Comparison of ENCODE assay signal across 8 mouse cellular contexts in genomic region chr12:84038691-84039111, GRCm38 (mm10). TPM values are rescaled to one million over a fixed set of nuclear protein-coding genes. Genes with fewer than 3 reads are reported as not detected.
DNase-seq lines count a peak whose midpoint lies in the region; ATAC-seq lines count a peak whose summit lies in the region.
"Not testable (repeated sequence)": the region's sequence is repeated elsewhere in the genome, so short reads cannot be mapped to it uniquely, and the experiment has no call there.

TSS of gene Gm49366 (plus strand) at chr12:84038935.

- 6% methylated on average over 39 of the region's 39 CpGs for WGBS in hindbrain, embryonic 12.5 days
- WGBS in liver, embryonic 16.5 days (ENCODE audit: insufficient replicate concordance): 4% methylated on average over 39 of the region's 39 CpGs

- peak; percentile 46; the same call in 1 of the 2 replicates for ATAC-seq in hindbrain, embryonic 12.5 days (ENCODE audit: low FRiP score)
- ATAC-seq in liver, embryonic 16.5 days (ENCODE audit: low read depth): peak; percentile 72

- DNase-seq in R1 (ENCODE audit: low read depth, low spot score): peak; percentile 86
- peak; percentile 60 to 65 for DNase-seq in cerebellum, postnatal 25 days
- DNase-seq in frontal cortex, postnatal 25 days (ENCODE audit: low spot score in 2 of 2): peak; percentile 8 to 27
- peak; percentile 62 to 72 for DNase-seq in kidney, postnatal 4 days
- peak; percentile 40 for DNase-seq in neural tube, embryonic 10.5 days (ENCODE audit: extremely low spot score, low spot score)
- DNase-seq in testis, postnatal 10 days (ENCODE audit: low spot score): peak; percentile 61

- peak within 1 kb of the TSS; percentile 42 for H3K4me3 ChIP-seq in hindbrain, embryonic 12.5 days
- H3K4me3 ChIP-seq in liver, embryonic 16.5 days (ENCODE audit: low read depth, low read length): peak within 1 kb of the TSS; percentile 54

- H3K9me3 ChIP-seq in hindbrain, embryonic 12.5 days (replicated peaks): peaks cover 12% of the 10 kb centered on the region
- H3K9me3 ChIP-seq in liver, embryonic 16.5 days (replicated peaks; ENCODE audit: control insufficient read depth, low read length): not testable (repeated sequence)

- H3K36me3 ChIP-seq in hindbrain, embryonic 12.5 days; liver, embryonic 16.5 days (ENCODE audit: control insufficient read depth, insufficient read depth): not testable (repeated sequence)

- not testable (repeated sequence) for H3K27ac ChIP-seq in hindbrain, embryonic 12.5 days
- peak within 1 kb of the TSS; percentile 41; the same call in 1 of the 2 replicates for H3K27ac ChIP-seq in liver, embryonic 16.5 days (ENCODE audit: low read length)

- not testable (repeated sequence) for H3K4me1 ChIP-seq in hindbrain, embryonic 12.5 days; liver, embryonic 16.5 days (ENCODE audit: control insufficient read depth, low read depth, low read length)

- H3K27me3 ChIP-seq in hindbrain, embryonic 12.5 days; liver, embryonic 16.5 days (ENCODE audit: control insufficient read depth, insufficient read depth, low read depth, low read length): not testable (repeated sequence)

- H3K9ac ChIP-seq in hindbrain, embryonic 12.5 days: peak within 1 kb of the TSS; percentile 59
- H3K9ac ChIP-seq in liver, embryonic 16.5 days (ENCODE audit: low read depth, low read length): peak within 1 kb of the TSS; percentile 20; the same call in 1 of the 2 replicates

- H3K4me2 ChIP-seq in hindbrain, embryonic 12.5 days (replicated peaks): peak within 1 kb of the TSS; percentile 58
- H3K4me2 ChIP-seq in liver, embryonic 16.5 days (ENCODE audit: low read depth, low read length): peak within 1 kb of the TSS; percentile 57

RNA-seq across cellular contexts. Expression of gene Gm49366, which starts in this region (rescaled TPM):
- polyA plus RNA-seq in hindbrain, embryonic 12.5 days (2016; fragmentation: Nextera tagmentation; extraction: Ambion mirVana): not detected in 2 replicates
- polyA plus RNA-seq in liver, embryonic 16.5 days (2015; fragmentation: Nextera tagmentation; extraction: Ambion mirVana): not detected in 2 replicates

Comparison
In these comparisons a context has a peak if more than half of its experiments do, and no peak if none do; other contexts are left out.
1. Peak in ATAC-seq, H3K4me3 ChIP-seq, H3K9ac ChIP-seq and H3K4me2 ChIP-seq in hindbrain, embryonic 12.5 days; RNA of the gene not detected or under 1 TPM.
2. Peak in ATAC-seq, H3K4me3 ChIP-seq, H3K27ac ChIP-seq, H3K9ac ChIP-seq and H3K4me2 ChIP-seq in liver, embryonic 16.5 days; RNA of the gene not detected or under 1 TPM.
3. DNase-seq: peak in every context shown above with its lines; median percentile 86 in R1; 67 in kidney, postnatal 4 days; 62 in cerebellum, postnatal 25 days; 61 in testis, postnatal 10 days; 40 in neural tube, embryonic 10.5 days; 18 in frontal cortex, postnatal 25 days.